Mouse (Mus musculus) lung, postnatal 0 days (tissue): ENCODE results near the gene Dcaf7.
A peak's percentile ranks its signal among the peaks of the same experiment; 100 is the strongest.

Source experiments
- CTCF ChIP-seq: IDR thresholded peaks from 2 replicates; pipeline ENCODE4 v1.5.1; 2016; ENCODE audit warnings: antibody characterized with exemption, mild to moderate bottlenecking
- EP300 ChIP-seq: IDR thresholded peaks from 2 replicates; pipeline ENCODE4 v1.6.1; 2016; ENCODE audit warnings: antibody characterized with exemption, mild to moderate bottlenecking, control low read depth

- TF ChIP-seq CTCF (peak; percentile 58), EP300 (no peak)
These were observed 29.4 kb downstream of the Dcaf7 start, which contains the start of gene Taco1 for GRCm38 (mm10) chr11:106065923-106066571.
